Mouse (Mus musculus) ES-CJ7 (cell line): Measurements from ENCODE around the gene Dll3.

Experiments used
- DNase-seq: peaks from one replicate; pipeline ENCODE4 v3.0.0; 2011; ENCODE audit warnings: low read depth, low spot score

Gene Dll3

DNA sequence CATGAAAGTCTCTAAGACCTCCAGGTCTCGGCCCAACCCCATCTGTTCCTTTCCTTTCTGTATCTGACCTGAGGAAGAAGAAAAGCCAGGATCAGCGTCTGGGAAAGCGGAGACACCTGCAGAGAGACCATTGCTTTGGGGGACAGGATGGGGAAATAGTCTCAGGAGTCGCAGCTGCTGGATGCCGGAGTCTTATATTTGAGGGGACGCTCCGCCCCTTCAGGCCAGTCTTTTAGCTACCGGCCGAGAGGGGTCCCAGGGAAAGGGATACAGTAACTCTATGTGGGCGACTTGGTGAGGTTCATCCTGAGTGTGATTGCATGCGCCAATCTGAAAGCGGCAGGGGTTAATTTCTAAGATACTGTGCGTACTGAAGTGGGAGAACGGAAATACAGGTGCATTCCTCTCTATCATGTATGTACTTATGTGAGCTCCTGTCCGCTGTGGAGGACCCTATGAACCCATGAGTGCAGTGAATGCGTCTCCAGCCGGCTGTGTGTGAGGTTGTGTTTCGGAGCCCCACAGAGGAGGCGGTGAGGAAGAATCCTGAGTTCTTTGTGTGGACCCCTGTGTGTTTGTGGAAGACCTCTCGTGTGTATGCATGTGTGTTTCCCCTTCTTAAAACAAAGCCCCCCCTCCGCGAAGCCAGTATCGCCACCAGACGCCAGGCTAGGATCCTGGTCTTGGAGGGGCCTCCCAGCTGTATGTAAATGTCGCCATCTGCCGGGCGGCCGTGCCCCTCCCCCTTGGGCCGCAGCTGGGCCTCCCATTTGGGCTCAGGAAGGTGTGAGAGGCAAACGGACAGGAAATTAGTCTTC is at the start of gene Dll3:
Dll3 (minus strand) TSS at position 623 of the 818 bp plus-strand sequence.
- DNase-seq, result peak; percentile 60

DNA sequence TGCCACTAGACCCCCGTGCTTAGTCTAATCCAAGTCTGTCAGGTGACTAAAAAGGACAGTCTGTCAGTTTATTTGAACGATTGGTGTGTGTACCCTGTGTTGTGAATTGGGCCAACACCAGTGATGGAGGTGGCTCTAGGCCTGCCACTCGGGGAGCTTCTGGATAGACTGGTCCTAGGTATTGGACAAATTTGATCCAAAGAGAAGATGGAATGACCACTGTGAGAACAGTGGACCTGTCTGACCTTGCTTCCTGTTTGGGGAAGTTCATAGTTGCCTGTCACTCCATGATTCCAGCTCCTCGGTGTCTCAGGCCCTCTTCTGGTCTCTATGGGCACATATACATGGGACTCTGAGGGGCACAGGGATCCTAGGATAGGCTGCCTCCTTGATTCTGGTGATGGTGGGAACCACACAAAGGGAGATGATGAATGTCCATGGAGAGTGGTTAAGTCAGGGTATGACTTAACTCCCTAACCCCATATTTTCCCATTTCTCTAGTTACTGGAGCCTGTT is 49.7 kb upstream of the Dll3 start:
- peak; percentile 60 for DNase-seq

DNA sequence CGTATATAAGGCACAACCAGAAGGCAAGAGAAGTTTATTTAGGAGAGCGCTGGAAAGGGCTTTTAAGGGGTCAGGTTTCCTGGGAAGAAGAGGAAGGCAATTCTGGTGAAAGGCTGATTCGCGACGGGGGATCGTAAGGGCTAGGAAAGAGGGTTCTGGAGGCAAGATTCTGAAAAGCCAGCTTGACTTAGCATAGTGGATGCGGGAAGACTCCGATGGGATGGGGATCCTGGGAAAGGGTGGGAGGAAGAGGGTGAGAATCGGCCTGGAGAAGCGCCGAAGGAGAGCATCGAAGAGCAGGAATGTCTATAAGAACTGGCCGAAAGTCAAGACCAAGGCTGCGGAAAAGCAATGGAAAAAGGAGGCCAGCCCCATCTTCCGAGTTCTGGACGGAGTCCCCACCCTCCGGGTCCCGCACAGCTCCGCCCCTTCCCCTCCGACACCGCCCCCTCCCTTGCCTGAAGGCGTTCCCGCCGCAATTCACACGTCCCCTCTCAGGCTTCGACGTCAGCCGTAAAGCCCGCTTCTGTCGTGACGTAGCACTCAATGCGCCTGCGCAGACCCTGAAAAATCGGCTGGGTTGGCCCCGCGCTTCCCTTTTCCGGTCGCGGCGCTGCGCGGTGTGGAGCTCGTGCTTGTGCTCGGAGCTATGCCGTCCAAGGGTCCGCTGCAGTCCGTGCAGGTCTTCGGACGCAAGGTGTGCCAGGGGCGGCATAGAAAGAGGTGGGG is 48.3 kb upstream of the Dll3 start, which contains the start of gene Rps16:
Rps16 (plus strand) TSS at position 498 of the 729 bp plus-strand sequence.
- DNase-seq, result peak; percentile 98

DNA sequence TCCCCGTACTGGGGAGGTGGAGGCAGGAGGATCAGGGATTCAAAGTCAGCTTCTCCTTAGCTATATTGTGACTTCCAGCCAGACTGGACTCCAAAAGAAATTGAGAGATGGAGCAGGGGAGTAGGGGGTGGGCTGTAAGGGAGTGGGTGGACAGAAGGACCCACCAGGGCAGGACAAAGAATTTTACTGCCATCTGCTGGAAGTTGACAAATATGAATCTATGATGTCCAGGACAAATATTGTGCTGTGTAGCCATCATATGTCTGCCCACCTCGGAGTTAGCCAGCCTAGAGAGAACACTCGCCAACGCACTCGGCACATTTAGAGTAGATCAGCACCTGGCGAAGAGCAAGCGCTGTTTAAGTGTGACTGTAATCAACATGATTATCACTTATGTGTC is 46.6 kb upstream of the Dll3 start:
- no peak for DNase-seq

DNA sequence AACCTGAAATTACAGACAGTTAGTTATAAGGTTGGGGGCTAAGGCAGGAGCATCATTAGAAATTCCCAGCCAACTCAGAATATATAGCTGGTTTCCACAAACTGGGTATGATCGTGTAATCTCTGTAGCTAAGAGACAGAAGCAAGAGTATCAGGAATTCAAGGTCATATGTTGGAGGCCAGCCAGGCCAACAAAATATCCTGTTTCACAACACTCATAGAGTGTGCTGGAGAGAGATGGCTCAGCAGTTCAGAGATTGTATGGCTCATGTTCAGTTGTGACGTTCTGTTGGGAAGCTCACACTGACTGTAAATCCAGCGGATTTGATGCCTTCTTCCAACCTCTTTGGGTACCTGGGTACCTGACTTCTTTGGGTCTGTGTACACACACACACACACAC is 45.7 kb upstream of the Dll3 start:
- no peak for DNase-seq

DNA sequence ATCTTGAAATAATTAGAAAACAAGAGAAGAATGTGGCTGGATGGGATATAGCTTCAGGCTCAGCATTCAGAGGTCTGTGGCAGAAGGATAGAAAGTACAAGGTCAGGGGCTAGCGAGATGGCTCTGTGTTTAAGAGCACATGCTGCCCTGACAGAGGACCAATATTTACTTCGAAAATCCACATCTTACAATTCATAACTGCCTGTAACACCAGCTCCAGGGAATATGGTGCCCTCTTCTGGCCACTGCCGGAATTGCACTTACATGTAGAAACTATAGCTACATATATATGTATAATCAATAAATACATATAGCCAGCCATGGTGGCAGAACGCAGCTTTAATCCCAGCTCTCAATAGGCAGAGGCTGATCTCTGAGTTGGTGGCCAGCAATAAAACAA is 42.6 kb upstream of the Dll3 start:
- peak; percentile 63 for DNase-seq

DNA sequence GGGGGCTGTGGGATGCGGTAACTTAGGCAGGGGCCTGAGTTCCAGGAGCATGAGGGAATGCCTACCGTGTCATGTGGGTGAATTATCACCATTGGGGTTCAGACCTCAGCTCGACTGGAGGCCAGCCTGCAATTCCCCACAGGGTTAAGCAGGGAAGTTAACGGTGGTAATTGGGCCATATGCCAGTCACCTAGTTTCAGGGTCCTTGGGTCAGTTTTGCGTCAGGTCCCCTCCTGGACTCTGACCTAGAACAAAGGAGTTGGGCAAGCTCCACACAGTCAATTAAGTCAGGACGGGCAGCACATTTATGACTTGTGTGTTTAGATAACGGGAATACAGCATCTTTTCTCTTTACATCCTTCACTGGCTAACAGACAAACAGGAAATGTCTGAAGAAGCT is 39.3 kb upstream of the Dll3 start:
- no peak for DNase-seq

DNA sequence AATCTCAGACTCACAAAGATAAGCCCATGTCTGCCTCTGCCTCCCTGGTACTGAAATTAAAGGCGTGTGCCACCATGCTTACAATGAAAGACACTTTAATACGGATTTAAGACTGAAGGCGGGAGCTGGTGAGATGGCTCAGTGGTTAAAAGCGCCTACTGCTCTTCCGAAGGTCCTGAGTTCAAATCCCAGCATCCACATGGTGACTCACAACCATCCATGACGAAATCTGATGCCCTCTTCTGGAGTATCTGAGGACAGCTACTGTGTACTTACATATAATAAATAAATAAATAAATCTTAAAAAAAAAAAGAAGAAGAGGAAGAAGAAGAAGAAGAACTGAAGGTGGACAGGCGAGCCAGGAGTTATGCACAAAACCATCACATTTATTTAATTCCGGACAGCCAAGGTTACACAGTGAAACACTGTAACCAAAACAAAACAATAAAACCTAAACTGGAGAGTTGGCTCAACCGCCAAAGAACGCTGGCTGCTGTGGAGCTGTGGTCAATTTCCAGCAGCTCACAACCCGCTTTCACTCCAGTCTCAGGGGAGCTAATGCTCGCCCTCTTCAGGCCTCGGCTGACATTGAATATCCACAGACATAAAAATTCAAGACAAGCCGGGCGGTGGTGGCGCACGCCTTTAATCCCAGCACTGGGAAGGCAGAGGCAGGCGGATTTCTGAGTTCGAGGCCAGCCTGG is 37.3 kb upstream of the Dll3 start:
- DNase-seq, result peak; percentile 92

DNA sequence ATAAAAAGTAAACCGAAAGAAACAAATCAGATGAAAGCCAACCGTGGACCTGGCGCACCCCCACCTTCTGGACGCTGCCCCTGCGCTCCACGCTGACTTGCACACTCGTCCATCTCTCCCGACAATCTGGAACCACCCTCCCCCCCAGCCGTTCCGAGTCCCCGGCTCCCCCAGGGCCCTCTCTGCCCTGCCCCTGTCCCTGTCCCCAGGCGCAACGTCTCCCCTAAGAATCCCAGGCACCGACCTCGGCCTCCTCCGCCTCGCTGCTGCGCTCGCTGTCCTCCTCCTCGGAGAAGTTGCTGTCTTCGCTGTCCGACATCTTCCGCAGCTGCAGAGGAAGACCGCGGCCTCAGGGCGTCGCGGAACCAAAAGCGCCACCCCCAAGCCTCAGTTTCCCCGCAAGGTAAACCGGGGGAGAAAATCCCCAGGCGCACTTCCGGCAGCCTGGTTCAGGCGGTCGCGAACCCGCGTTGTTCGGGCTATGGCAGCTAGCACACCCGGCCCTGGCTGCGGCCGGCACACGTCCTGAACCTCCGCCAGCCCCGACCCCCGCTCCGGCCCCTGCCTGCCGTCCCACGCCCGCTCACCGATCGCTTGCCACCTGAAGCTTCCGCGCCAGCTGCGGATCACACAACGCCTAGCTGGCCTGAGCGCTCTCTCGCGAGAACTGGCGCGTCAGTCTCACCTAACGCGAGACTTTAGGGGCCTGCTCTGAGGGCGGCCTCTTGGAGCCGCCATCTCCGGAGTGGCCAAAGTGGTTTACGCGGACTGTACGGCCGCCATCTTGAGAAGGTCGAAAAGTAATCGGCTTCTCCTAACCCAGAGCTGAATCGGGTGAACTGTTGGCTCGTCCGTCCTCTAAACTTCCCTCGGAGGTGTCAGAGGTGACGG is 36.3 kb upstream of the Dll3 start, which contains the start of gene Supt5:
Supt5 (minus strand) TSS at position 639 of the 891 bp plus-strand sequence.
- DNase-seq, result peak; percentile 99

DNA sequence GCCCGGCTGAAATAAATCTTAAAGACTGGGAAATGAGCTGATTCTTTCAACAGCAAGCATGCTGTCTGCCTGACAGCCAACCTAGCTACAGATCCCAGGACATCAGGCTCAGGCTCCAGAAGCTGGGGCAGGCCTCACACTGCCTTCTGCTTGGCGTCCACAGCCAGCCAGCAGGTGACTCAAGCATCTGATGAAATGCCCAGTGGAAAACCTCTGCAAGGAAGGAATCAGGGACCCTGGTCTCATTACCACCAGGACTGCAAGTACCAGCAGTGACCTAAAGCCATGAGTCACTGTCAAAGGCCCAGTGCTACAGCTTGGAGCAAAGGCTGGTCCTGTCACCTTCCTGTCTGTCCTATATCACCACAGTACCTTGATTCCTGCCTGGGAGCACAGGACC is 33.4 kb upstream of the Dll3 start:
- no peak for DNase-seq

DNA sequence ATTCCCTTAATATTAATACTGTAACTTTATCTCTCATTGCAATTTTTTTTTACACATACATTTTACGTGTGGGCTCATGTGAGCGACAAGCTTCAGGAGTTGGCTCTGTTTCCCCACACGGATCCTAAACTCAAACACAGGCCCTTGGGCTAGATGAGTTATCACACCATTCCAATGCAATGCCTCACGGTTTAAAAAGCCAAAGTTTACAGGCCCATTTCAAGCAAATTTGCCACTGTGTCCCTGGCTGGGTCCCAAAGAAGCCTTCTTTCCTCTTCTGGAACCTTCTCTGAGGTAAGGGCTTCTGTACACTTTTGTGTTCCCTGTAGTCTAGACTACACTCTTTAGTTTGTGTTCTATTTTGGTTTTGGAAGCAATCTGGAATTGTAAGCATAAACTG is 32.5 kb upstream of the Dll3 start:
- no peak for DNase-seq

DNA sequence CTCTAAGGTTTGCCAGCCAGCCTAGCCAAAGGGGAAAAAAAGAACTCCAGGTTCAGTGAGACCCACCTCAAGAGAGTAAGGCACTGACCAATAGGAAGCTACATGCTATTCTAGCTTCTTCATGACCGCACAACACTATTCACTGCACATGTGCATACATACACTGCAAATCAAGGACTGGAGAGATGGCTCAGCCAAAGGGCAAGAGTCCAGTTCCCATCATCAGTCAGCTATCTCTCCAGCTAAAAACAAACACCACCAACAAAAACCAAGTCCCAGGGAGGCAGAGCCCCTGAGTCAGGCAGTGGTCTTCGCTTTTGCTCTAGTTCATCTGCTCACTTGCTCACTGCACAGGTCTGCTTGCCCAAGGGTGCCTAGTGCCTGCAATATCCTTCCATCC is 26.2 kb upstream of the Dll3 start:
- DNase-seq, result no peak

DNA sequence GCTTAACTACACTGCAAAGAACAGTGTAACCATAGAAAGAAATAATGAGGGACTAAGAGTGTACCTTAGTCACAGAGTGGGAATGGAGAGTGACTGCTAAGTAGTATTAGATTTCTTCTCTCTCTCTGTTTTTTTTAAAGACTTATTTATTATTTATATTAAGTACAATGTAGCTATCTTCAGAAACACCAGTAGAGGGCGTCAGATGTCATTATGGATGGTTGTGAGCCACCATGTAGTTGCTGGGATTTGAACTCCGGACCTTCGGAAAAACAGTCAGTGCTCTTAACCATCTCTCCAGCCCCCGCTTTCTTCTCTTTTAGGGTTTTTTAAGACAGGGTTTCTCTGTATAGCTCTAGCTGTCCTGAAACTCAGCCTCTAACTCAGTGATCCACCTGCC is 24.4 kb upstream of the Dll3 start:
- DNase-seq, result no peak

DNA sequence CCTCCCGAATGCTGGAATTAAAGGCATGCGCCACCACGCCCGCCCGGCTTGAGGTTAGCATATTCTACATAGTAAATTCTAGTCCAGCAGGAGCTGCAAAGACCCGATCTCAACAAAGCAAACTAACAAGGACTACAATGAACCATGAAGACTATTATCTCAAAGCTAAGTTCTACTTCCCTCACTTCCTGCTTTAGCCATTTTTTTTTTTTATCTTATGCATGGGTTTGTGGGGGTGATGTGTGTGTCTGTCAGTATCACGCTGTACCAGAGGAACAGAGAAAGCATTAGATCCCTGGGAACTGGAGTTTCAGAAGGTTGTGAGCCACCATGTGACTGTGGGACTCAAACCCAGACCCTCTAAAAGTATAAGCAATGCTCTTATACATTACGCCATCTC is 23.3 kb upstream of the Dll3 start:
- no peak for DNase-seq

DNA sequence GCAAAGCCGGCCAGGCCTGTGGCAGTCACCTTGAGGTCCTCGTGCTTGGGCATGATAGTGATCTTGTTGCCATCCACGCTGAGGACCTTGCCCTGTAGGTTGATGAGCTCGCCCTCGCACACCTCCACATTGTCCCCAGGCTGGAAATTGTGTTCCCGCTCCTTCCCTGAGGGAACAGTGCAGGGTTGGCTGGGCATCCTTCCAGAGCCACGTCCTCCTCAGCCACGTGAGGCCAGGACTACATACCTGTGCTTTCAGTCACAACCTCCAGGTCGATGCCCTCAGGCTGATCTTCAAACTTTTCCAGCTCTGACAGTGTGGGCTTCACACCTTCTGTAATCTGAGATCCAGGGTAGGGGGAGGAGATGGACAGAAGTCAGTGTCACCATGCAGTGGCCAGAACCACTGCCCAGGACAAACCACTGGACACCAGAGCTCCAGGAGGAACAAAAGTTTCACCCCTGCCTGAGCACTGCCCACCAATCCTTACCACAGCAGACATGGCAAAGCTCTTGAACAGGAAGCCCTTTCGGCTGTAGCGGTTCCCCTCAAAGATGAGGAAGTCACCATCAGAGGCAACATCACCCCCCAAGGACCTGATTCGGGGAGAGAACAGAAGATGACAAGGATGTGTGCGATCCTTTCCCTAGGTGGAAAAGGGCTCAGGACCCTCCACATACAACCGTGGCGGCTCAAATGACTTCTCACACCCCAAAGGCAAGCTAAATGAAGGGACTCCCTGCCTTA is 20.1 kb upstream of the Dll3 start:
- DNase-seq, result no peak

DNA sequence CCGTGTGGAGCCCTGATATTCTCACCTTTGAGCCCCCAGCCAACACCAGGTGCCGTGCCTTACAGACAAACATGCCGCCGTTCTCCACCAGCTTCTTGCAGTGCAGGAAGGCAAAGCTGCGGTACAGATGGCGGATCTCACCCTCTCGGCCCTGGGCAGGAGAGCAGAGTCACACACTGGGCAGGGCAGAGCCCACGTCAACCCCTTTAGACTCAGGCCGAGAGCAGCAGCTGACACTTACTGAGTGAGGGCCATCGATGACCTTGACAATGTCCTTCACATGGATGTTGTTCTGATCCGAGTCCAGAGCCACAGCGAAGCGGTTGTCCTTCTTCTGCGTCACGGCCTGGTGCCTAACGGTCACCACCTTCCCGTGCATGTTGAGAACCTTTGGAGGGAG is 16.7 kb upstream of the Dll3 start:
- no peak for DNase-seq

DNA sequence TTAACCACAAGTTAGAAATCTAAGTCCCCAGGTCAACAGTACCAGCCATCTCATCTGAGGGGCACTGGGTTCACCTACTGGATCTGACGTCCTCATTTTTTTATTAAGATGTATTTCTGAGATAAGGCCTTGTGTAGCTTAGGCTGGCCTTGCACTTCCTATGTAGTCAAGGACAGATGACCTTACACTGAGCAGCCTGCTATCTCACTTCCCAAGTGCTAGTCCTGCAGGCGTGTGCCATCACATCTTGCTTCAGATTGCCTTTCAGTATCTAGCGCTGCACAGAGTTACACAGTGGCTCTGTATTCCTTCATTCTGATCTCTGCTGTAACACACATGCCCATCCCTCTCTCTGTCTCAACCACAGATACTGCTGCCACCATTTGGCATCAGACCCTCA is 16.0 kb upstream of the Dll3 start:
- DNase-seq, result no peak

DNA sequence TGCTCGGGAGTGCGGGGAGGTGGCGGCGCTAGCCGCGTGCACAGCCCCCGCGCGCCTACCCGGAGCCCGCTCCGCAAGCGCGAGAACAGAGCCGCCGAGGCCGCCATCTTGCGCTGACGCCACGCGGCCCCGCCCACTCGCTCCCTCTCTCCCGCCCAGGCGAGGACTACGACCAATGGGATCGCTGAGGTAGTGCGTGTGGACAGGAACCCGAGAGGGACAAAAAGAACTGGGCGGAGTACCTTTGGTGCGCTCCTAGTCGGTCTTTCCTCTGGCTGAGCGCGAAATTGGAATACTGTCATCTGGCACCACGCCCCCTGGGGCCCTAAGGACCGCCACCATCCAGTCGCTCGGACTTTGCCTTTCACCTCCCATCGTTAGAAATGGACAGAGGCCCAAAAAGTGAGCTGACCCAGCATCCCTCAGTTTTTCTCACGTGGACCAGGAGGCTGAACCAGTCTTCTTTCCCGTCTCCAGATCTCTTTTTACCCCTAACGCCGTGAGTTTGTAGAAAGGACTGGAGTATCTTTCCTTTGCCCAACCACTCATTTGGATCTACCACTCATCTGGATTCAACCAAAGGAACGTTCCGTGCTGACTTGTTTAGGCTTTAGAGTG is 10.0 kb upstream of the Dll3 start, which contains the start of gene Timm50:
Timm50 (minus strand) TSS at position 147 of the 618 bp plus-strand sequence.
- peak; percentile 98 for DNase-seq

DNA sequence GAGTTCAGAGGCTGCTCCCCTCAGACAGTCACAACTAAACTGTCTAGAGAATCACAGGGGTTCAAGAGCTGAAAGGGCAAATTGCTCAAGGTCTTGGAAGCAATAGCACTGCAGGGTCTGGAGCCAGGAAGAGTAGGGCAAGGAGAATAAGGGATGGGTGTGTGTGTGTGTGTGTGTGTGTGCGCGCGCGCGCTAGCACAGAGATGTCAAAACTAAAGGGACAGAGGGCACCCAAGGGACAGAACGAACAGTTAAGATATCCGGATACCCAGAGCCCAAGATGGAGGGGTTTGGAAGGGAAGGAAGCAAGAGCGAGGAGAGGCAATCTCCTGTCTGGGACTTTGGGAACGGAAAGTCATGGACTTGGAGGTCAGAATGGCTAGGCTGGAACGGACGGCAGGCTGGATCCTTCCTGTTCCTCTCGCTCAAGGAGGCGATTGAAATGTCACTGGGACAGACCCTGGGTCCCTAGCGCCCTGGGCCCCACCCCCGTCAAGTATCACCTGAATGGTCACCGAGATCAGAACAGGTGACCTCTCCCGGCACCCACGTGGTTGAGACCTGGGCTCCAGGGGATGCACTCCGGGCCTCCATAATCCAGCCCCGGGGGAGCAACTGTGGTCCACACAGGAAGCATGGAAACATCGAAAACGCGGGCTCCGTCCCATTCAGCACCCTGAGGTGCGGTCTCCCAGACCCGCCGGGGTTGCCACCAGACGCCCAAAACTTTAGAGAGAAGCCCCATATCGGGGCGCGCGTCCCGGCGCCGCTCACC is 9.3 kb upstream of the Dll3 start:
- DNase-seq, result peak; percentile 54
